Mouse (Mus musculus) midbrain, embryonic 15.5 days (tissue): Measurements from ENCODE around the gene Diaph3. TPM values are rescaled to one million over a fixed set of nuclear protein-coding genes. Genes with fewer than 3 reads are reported as not detected.

Experiments used
- ATAC-seq: fragments of 200-750 bp; cut with Nextera tagmentation; replicated peaks from 2 replicates; pipeline ENCODE4 v1.8.0; 2017; ENCODE audit warnings: moderate TSS enrichment
- H3K27ac ChIP-seq: fragments of 300-500 bp; sonication (generic); 2 replicates; pipeline ENCODE4 v1.5.1; 2015; ENCODE audit warnings: mild to moderate bottlenecking, inconsistent platforms
- H3K27me3 ChIP-seq: fragments of 300-500 bp; sonication (generic); replicated peaks from 2 replicates; pipeline ENCODE4 v1.6.1; 2015; ENCODE audit warnings: inconsistent platforms
- H3K36me3 ChIP-seq: fragments of 300-500 bp; sonication (generic); replicated peaks from 2 replicates; pipeline ENCODE4 v1.6.1; 2015; ENCODE audit warnings: inconsistent platforms
- H3K4me1 ChIP-seq: fragments of 300-500 bp; sonication (generic); 2 replicates; pipeline ENCODE4 v1.6.1; 2015; ENCODE audit warnings: inconsistent platforms
- H3K4me2 ChIP-seq: fragments of 300-500 bp; sonication (generic); 2 replicates; pipeline ENCODE4 v1.6.1; 2015; ENCODE audit warnings: inconsistent platforms, mild to moderate bottlenecking, moderate library complexity
- H3K4me3 ChIP-seq: fragments of 300-500 bp; sonication (generic); 2 replicates; pipeline ENCODE4 v1.5.1; 2015; ENCODE audit warnings: mild to moderate bottlenecking, inconsistent platforms
- H3K9ac ChIP-seq: fragments of 300-500 bp; sonication (generic); 2 replicates; pipeline ENCODE4 v1.6.1; 2015; ENCODE audit warnings: mild to moderate bottlenecking, inconsistent platforms
- H3K9me3 ChIP-seq: fragments of 300-500 bp; sonication (generic); 2 replicates; pipeline ENCODE4 v1.6.1; 2016; ENCODE audit warnings: inconsistent platforms
- WGBS: fragments of 180-500 bp; shearing (Covaris S2); methylation state at CpG from one replicate; pipeline ENCODE4 v1.1.7; 2015; ENCODE audit warnings: mixed read lengths; 5-methylcytosine and 5-hydroxymethylcytosine counted together
- polyA plus RNA-seq: library from polyadenylated mRNA; unstranded; fragments of >200 nt; fragmentation: Nextera tagmentation; extraction: Ambion mirVana; gene quantifications from 2 replicates; pipeline ENCODE4 v1.2.1, GENCODE M21; 2015

Diaph3 gene
- polyA plus RNA-seq, result 3.4 and 3.8 TPM in 2 replicates

- no peak within 1 kb of the TSS for H3K27ac ChIP-seq
- peak within 1 kb of the TSS; percentile 42 for H3K9ac ChIP-seq
- no peaks in the 10 kb centered on the region for H3K36me3 ChIP-seq
- whole genome bisulfite sequencing, result 1% methylated on average over 43 of the region's 43 CpGs
- H3K4me2 ChIP-seq, result peak within 1 kb of the TSS; percentile 89
- H3K27me3 ChIP-seq, result no peaks in the 10 kb centered on the region
- H3K4me1 ChIP-seq, result peaks cover 11% of the 10 kb centered on the region
- peak within 1 kb of the TSS; percentile 84 for H3K4me3 ChIP-seq
- no peaks in the 10 kb centered on the region for H3K9me3 ChIP-seq
- ATAC-seq, result peak; percentile 100
Measured at GRCm38 (mm10) chr14:87140963-87141486, at the start of gene Diaph3. Gene Diaph3, minus strand, starts transcription at chr14:87141235.

DNA sequence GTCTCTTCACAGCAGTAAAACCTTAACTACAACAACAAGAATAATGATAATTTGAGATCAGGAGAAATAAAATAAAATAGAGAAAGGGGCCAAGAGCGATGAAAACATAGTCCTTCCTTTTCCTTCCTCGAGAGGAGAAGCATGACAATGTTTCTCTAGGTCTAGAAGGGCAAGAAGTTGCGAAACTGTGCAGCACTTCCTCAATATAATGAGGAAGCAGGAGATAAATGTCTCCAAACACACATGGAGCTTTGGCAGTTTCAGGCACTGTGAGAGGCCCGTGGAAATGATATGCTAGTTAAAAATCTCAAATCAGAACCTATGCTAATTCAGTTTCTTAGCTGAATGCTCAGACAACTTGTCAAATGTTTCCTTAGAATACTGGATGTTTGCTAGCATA, 49.6 kb upstream of the Diaph3 start:
- ATAC-seq, result no peak
- no peak overlapping the region for H3K27ac ChIP-seq
- H3K27me3 ChIP-seq, result no peaks in the 10 kb centered on the region
- H3K4me1 ChIP-seq, result no peaks in the 10 kb centered on the region
- 84% methylated on average over 4 of the region's 4 CpGs for WGBS
- no peak overlapping the region for H3K4me2 ChIP-seq
- no peak overlapping the region for H3K4me3 ChIP-seq
- no peaks in the 10 kb centered on the region for H3K9me3 ChIP-seq
- H3K36me3 ChIP-seq, result no peaks in the 10 kb centered on the region
- H3K9ac ChIP-seq, result no peak overlapping the region

- WGBS, result 96% methylated on average over 6 of the region's 6 CpGs
- Histone ChIP-seq H3K27ac (no peak overlapping the region), H3K4me3 (no peak overlapping the region), H3K4me2 (no peak overlapping the region), H3K9ac (no peak overlapping the region), H3K4me1 (no peaks in the 10 kb centered on the region), H3K36me3 (no peaks in the 10 kb centered on the region), H3K27me3 (no peaks in the 10 kb centered on the region), H3K9me3 (no peaks in the 10 kb centered on the region)
- ATAC-seq, result no peak
Measured at GRCm38 (mm10) chr14:87171577-87171976, 30.5 kb upstream of the Diaph3 start.

DNA sequence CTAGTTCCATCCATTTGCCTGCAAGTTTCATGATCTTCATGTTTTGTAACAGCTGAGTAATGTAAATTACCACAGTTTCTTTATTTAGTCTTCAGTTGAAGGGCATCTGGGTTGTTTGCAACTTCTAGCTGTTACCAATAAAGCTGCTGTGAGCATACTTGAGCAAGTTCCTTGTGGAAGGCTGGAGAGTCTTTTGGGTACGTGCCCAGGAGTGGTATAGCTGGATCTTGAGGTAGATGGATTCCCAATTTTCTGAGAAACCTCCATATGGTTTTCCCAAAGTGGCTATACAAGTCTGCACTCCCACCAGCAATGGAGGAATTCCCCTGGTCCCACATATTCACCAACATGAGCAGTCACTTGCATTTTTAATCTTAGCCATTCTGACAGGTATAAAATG, 28.1 kb upstream of the Diaph3 start:
- Histone ChIP-seq H3K4me3 (no peak overlapping the region), H3K9me3 (no peaks in the 10 kb centered on the region)
- WGBS, result 66% methylated on average over 1 of the region's 1 CpGs

GRCm38 (mm10) chr14:87155621-87156238, 14.7 kb upstream of the Diaph3 start:
- Histone ChIP-seq H3K36me3 (no peaks in the 10 kb centered on the region), H3K9me3 (no peaks in the 10 kb centered on the region), H3K4me3 (no peak overlapping the region), H3K4me2 (no peak overlapping the region), H3K27ac (no peak overlapping the region), H3K27me3 (no peaks in the 10 kb centered on the region), H3K4me1 (no peaks in the 10 kb centered on the region), H3K9ac (no peak overlapping the region)
- ATAC-seq, result no peak
- 88% methylated on average over 9 of the region's 9 CpGs for WGBS

More for the DNA sequence above, 28.1 kb upstream of the Diaph3 start:
- no peaks in the 10 kb centered on the region for H3K27me3 ChIP-seq
- no peak overlapping the region for H3K9ac ChIP-seq
- ATAC-seq, result no peak
- no peak overlapping the region for H3K27ac ChIP-seq
- H3K4me2 ChIP-seq, result no peak overlapping the region
- no peaks in the 10 kb centered on the region for H3K4me1 ChIP-seq
- H3K36me3 ChIP-seq, result no peaks in the 10 kb centered on the region

DNA sequence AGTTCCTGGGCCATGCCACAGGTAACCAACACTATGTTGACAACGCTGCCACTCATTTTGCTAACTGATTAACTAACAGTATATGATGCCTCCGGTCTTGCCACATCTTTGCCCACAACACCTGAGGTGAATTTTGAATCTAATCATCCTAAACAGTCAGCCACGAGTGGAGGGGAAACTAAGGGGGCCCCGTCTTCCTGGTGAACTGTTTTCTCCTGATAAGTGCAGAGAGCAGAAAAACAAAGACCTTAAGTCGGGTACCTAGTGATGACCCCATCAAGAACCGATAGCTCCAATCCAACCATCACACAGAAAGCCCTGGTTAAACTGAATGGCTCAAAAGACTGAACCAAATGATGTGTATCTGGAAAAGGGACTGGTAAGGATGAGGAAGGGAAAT, 8.6 kb upstream of the Diaph3 start:
- no peaks in the 10 kb centered on the region for H3K36me3 ChIP-seq
- WGBS, result 86% methylated on average over 6 of the region's 6 CpGs
- H3K4me3 ChIP-seq, result no peak overlapping the region
- ATAC-seq, result no peak
- no peaks in the 10 kb centered on the region for H3K27me3 ChIP-seq
- H3K9me3 ChIP-seq, result no peaks in the 10 kb centered on the region
- no peak overlapping the region for H3K27ac ChIP-seq
- no peak overlapping the region for H3K9ac ChIP-seq
- H3K4me1 ChIP-seq, result no peaks in the 10 kb centered on the region
- no peak overlapping the region for H3K4me2 ChIP-seq

DNA sequence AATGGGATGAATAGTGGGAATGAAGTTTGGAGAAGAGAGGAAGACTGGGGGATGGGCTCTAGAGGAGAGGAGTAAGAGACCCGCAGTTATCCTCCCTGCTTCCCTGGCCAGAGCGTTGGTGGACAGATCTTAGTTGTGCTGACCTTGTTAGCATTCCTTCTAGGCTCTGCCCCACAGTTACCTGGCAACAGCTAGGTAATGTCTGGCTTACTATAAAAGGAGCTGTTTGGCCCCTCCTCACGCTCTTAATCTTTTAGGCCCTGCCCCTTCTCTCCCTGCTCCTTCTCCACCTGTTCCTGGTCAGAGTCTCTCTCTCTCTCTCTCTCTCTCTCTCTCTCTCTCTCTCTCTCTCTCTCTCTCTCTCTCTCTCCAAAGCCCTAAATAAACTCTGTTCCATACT, 5.7 kb upstream of the Diaph3 start:
- H3K4me2 ChIP-seq, result no peak overlapping the region
- H3K27ac ChIP-seq, result no peak overlapping the region
- 12% methylated on average over 3 of the region's 3 CpGs for WGBS
- no peak overlapping the region for H3K9ac ChIP-seq
- no peak overlapping the region for H3K4me3 ChIP-seq
- H3K36me3 ChIP-seq, result no peaks in the 10 kb centered on the region
- ATAC-seq, result peak; percentile 38; the same call in 1 of the 2 replicates
- H3K27me3 ChIP-seq, result no peaks in the 10 kb centered on the region
- H3K9me3 ChIP-seq, result no peaks in the 10 kb centered on the region
- H3K4me1 ChIP-seq, result no peaks in the 10 kb centered on the region

- 84% methylated on average over 3 of the region's 3 CpGs for WGBS
- H3K36me3 ChIP-seq, result no peaks in the 10 kb centered on the region
Measured at GRCm38 (mm10) chr14:87145351-87145750, 4.3 kb upstream of the Diaph3 start.

DNA sequence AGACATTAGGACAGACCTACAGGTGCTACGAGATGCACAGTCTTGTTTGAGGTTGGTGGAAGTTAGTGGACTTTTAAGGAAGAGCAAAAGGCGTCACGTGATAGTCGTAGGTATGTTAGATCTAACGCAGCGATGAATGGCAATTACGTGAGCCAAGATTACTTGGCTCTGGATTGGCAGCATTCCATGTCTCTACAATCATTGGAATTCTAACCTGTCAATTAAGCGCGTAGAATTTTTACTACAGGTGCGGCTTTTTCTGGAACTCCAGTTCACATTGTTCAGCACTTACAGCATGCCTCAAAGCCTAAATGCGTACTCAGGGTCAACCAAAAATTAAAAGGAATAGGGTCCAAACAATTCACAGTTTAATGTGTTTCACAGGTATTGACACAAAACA, 742 bp upstream of the Diaph3 start:
- Histone ChIP-seq H3K27me3 (no peaks in the 10 kb centered on the region), H3K4me3 (peak overlapping the region; percentile 84), H3K4me2 (peak overlapping the region; percentile 89), H3K9ac (no peak overlapping the region), H3K27ac (no peak overlapping the region), H3K4me1 (peaks cover 11% of the 10 kb centered on the region), H3K9me3 (no peaks in the 10 kb centered on the region), H3K36me3 (no peaks in the 10 kb centered on the region)
- ATAC-seq, result peak; percentile 6; the same call in 1 of the 2 replicates
- WGBS, result 86% methylated on average over 11 of the region's 11 CpGs

More at GRCm38 (mm10) chr14:87145351-87145750, 4.3 kb upstream of the Diaph3 start:
- Histone ChIP-seq H3K4me1 (peaks cover 9% of the 10 kb centered on the region), H3K9ac (no peak overlapping the region), H3K27ac (no peak overlapping the region), H3K9me3 (no peaks in the 10 kb centered on the region), H3K4me2 (no peak overlapping the region), H3K4me3 (no peak overlapping the region), H3K27me3 (no peaks in the 10 kb centered on the region)
- no peak for ATAC-seq

DNA sequence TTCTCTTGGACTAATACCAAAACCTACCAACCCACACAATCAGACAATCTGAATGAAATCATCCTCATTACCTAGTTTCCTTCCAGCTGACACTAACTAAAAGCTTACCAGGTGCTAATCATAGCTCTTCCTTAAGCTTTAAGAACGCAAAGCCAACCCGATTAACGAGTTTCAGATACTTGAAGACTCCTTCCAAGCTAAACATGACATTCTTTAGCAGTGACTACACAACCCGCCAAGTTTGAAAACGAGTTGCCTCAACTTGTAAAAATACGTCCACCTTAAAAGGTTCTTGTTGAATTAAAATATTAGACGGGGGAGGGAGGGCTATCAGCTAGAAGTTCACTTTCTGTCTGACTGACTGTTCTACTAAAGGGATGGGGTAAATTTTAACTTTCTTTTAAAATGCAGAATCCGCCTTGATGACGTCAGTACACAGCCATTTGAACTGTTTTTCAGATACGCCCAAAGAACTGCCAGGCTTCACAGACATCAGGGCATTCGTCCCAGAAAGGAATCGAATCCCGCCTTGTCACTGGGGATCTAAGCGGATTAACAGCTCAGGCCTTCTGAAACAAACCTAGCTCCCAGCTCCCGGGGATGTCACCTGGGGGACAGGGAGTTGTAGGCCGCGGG, 590 bp downstream of the Diaph3 start:
- no peaks in the 10 kb centered on the region for H3K36me3 ChIP-seq
- peaks cover 11% of the 10 kb centered on the region for H3K4me1 ChIP-seq
- WGBS, result 5% methylated on average over 17 of the region's 17 CpGs
- no peaks in the 10 kb centered on the region for H3K9me3 ChIP-seq
- H3K4me2 ChIP-seq, result peak overlapping the region; percentile 89
- H3K9ac ChIP-seq, result peak overlapping the region; percentile 42
- ATAC-seq, result no peak; the same call in 1 of the 2 replicates
- no peaks in the 10 kb centered on the region for H3K27me3 ChIP-seq
- H3K4me3 ChIP-seq, result peak overlapping the region; percentile 84
- H3K27ac ChIP-seq, result no peak overlapping the region

- 95% methylated on average over 6 of the region's 6 CpGs for WGBS
- no peaks in the 10 kb centered on the region for H3K36me3 ChIP-seq
Measured at GRCm38 (mm10) chr14:87126076-87126639, 14.9 kb downstream of the Diaph3 start.

DNA sequence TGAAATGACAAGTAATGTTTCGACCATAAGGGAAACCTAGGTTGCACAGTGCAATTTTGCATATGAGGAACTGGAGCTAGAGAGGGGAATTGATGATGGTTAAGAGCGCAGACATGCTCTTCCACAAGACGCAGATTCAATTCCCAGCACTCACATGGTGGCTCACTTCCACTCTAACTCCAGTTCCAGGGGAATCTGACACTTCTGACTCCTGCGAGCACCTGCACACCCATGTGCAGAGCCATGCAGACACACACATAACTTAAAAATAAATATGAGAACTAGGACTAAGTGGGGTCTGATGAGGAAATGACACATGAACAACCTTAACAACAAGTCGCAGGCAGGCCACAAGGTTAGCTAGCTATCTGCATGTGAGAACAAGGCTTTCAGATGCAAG, 15.5 kb downstream of the Diaph3 start:
- H3K4me1 ChIP-seq, result no peaks in the 10 kb centered on the region
- H3K9ac ChIP-seq, result no peak overlapping the region
- H3K36me3 ChIP-seq, result no peaks in the 10 kb centered on the region
- H3K4me3 ChIP-seq, result no peak overlapping the region
- no peak overlapping the region for H3K27ac ChIP-seq
- H3K9me3 ChIP-seq, result no peaks in the 10 kb centered on the region
- 92% methylated on average over 5 of the region's 5 CpGs for WGBS
- no peak overlapping the region for H3K4me2 ChIP-seq
- H3K27me3 ChIP-seq, result no peaks in the 10 kb centered on the region
- ATAC-seq, result no peak

More at GRCm38 (mm10) chr14:87126076-87126639, 14.9 kb downstream of the Diaph3 start:
- no peaks in the 10 kb centered on the region for H3K27me3 ChIP-seq
- no peak overlapping the region for H3K4me2 ChIP-seq
- no peak for ATAC-seq
- H3K9ac ChIP-seq, result no peak overlapping the region
- H3K27ac ChIP-seq, result no peak overlapping the region
- H3K9me3 ChIP-seq, result no peaks in the 10 kb centered on the region
- H3K4me1 ChIP-seq, result no peaks in the 10 kb centered on the region
- no peak overlapping the region for H3K4me3 ChIP-seq
